Mouse (Mus musculus) left cerebral cortex, postnatal 4 days (tissue): ENCODE data around the gene Sv2a. TPM values are rescaled to one million over a fixed set of nuclear protein-coding genes. Genes with fewer than 3 reads are reported as not detected.

Experiments
- DNase-seq: peaks from one replicate; pipeline ENCODE4 v3.0.0-alpha.2; 2022
- intact Hi-C: fragments of 180-260 bp; cut with DNase I; formaldehyde crosslinking; loops from one replicate; pipeline ENCODE4 v1.15.1; 2025
- total RNA-seq, 2 experiments: library from RNA; stranded (reverse); gene quantifications; 2 replicates each; pipeline ENCODE4 v1.2.3; 2021

Gene Sv2a
- total RNA-seq: 100 to 1,000 TPM; 241 to 264 TPM

- intact Hi-C loops: no loop called here
Measured at GRCm38 (mm10) chr3:96180727-96181477, at the start of gene Sv2a. Gene Sv2a (plus strand): TSS chr3:96181151.

GRCm38 (mm10) chr3:96132478-96132877, 48.5 kb upstream of the Sv2a start:
- intact Hi-C loops: no loop called here
- no peak for DNase-seq

More at GRCm38 (mm10) chr3:96180727-96181477, at the start of gene Sv2a:
- peak; percentile 78 for DNase-seq

GRCm38 (mm10) chr3:96133327-96133905, 47.5 kb upstream of the Sv2a start:
- intact Hi-C loops: no loop called here

GRCm38 (mm10) chr3:96135011-96135410, 45.9 kb upstream of the Sv2a start:
- intact Hi-C loops: no loop called here

More at GRCm38 (mm10) chr3:96133327-96133905, 47.5 kb upstream of the Sv2a start:
- no peak for DNase-seq

GRCm38 (mm10) chr3:96147950-96148349, 33.0 kb upstream of the Sv2a start:
- intact Hi-C loops: loop anchor here (5.0 to 10.0 kb wide), 2 partner anchors 81 to 183 kb away; no protein-coding TSS in a partner anchor
- DNase-seq: no peak

More at GRCm38 (mm10) chr3:96135011-96135410, 45.9 kb upstream of the Sv2a start:
- DNase-seq: no peak

GRCm38 (mm10) chr3:96151836-96152235, 29.1 kb upstream of the Sv2a start:
- DNase-seq: no peak
- intact Hi-C loops: no loop called here

- DNase-seq: no peak
- intact Hi-C loops: no loop called here
Measured at GRCm38 (mm10) chr3:96152611-96153010, 28.3 kb upstream of the Sv2a start.

- no peak for DNase-seq
- intact Hi-C loops: no loop called here
Measured at GRCm38 (mm10) chr3:96155501-96155900, 25.4 kb upstream of the Sv2a start.

- intact Hi-C loops: no loop called here
- DNase-seq: no peak
Measured at GRCm38 (mm10) chr3:96159820-96160219, 21.1 kb upstream of the Sv2a start.

GRCm38 (mm10) chr3:96160222-96160802, 20.6 kb upstream of the Sv2a start:
- DNase-seq: no peak
- intact Hi-C loops: no loop called here

- DNase-seq: no peak
- intact Hi-C loops: no loop called here
Measured at GRCm38 (mm10) chr3:96160803-96161516, 20.0 kb upstream of the Sv2a start.

GRCm38 (mm10) chr3:96161869-96162840, 18.8 kb upstream of the Sv2a start, which contains the start of gene Mtmr11:
Gene Mtmr11 (plus strand): TSS chr3:96162004.
- DNase-seq: no peak
- intact Hi-C loops: no loop called here

- no peak for DNase-seq
Measured at GRCm38 (mm10) chr3:96163040-96163439, 17.9 kb upstream of the Sv2a start.

GRCm38 (mm10) chr3:96168466-96169158, 12.3 kb upstream of the Sv2a start:
- intact Hi-C loops: no loop called here

More at GRCm38 (mm10) chr3:96163040-96163439, 17.9 kb upstream of the Sv2a start:
- intact Hi-C loops: no loop called here

GRCm38 (mm10) chr3:96170276-96170675, 10.7 kb upstream of the Sv2a start:
- intact Hi-C loops: no loop called here
- DNase-seq: no peak

More at GRCm38 (mm10) chr3:96168466-96169158, 12.3 kb upstream of the Sv2a start:
- DNase-seq: no peak

GRCm38 (mm10) chr3:96170976-96171545, 9.9 kb upstream of the Sv2a start:
- intact Hi-C loops: no loop called here
- no peak for DNase-seq

- no peak for DNase-seq
- intact Hi-C loops: no loop called here
Measured at GRCm38 (mm10) chr3:96171583-96172196, 9.3 kb upstream of the Sv2a start.
